Mouse (Mus musculus): ENCODE results near the gene Lin7b. TPM values are rescaled to one million over a fixed set of nuclear protein-coding genes. Genes with fewer than 3 reads are reported as not detected.
"Not testable (repeated sequence)": the region's sequence is repeated elsewhere in the genome, so short reads cannot be mapped to it uniquely, and the experiment has no call there.

The Lin7b gene
- polyA plus RNA-seq, 1 experiment from 2014 or later: 0.96 TPM

- no peak overlapping the region; the same call in 1 of the 2 replicates for H3K9ac ChIP-seq
- no peak for ATAC-seq (replicated peaks; ENCODE audit: low FRiP score)
- no peak overlapping the region for H3K27ac ChIP-seq
- H3K4me3 ChIP-seq (replicated peaks): peak overlapping the region; percentile 45
- 1% methylated on average over 111 of the region's 114 CpGs for WGBS
- peak overlapping the region; percentile 82 for H3K4me2 ChIP-seq
- no peaks in the 10 kb centered on the region for H3K36me3 ChIP-seq
- peaks cover 67% of the 10 kb centered on the region for H3K27me3 ChIP-seq
- H3K9me3 ChIP-seq (replicated peaks): no peaks in the 10 kb centered on the region
- peaks cover 19% of the 10 kb centered on the region for H3K4me1 ChIP-seq
Observed at GRCm38 (mm10) chr7:45406157-45407156, 36.1 kb upstream of the Lin7b start.

GRCm38 (mm10) chr7:45405091-45406075 lies 35.0 kb upstream of the Lin7b start, which contains the start of gene Kcna7:
Gene Kcna7, plus strand, starts transcription at chr7:45405653.
- 11% methylated on average over 28 of the region's 28 CpGs for WGBS

GRCm38 (mm10) chr7:45403532-45404261 lies 33.3 kb upstream of the Lin7b start:
- 46% methylated on average over 6 of the region's 6 CpGs for WGBS
- no peak for ATAC-seq (replicated peaks; ENCODE audit: low FRiP score)
- H3K4me2 ChIP-seq: no peak overlapping the region
- H3K9ac ChIP-seq: no peak overlapping the region
- no peaks in the 10 kb centered on the region for H3K9me3 ChIP-seq (replicated peaks)
- H3K4me1 ChIP-seq: peaks cover 19% of the 10 kb centered on the region
- no peaks in the 10 kb centered on the region for H3K36me3 ChIP-seq
- H3K4me3 ChIP-seq (replicated peaks): no peak overlapping the region
- peaks cover 39% of the 10 kb centered on the region for H3K27me3 ChIP-seq
- no peak overlapping the region for H3K27ac ChIP-seq

More at GRCm38 (mm10) chr7:45405091-45406075, 35.0 kb upstream of the Lin7b start, which contains the start of gene Kcna7:
- Histone ChIP-seq H3K9ac (no peak within 1 kb of the TSS), H3K4me3 (replicated peaks) (peak within 1 kb of the TSS; percentile 45), H3K27me3 (peaks cover 56% of the 10 kb centered on the region), H3K4me2 (peak within 1 kb of the TSS; percentile 82), H3K4me1 (peaks cover 19% of the 10 kb centered on the region), H3K9me3 (replicated peaks) (no peaks in the 10 kb centered on the region), H3K27ac (no peak within 1 kb of the TSS), H3K36me3 (no peaks in the 10 kb centered on the region)
- 0 out of 2 replicates have a peak, but pooled peaks have one; percentile 34 for ATAC-seq (replicated peaks; ENCODE audit: low FRiP score)

GRCm38 (mm10) chr7:45401521-45402085 lies 31.2 kb upstream of the Lin7b start:
- no peaks in the 10 kb centered on the region for H3K9me3 ChIP-seq (replicated peaks)
- peaks cover 16% of the 10 kb centered on the region for H3K4me1 ChIP-seq
- no peak for ATAC-seq (replicated peaks; ENCODE audit: low FRiP score)

GRCm38 (mm10) chr7:45396787-45397186 lies 26.4 kb upstream of the Lin7b start:
- no peak overlapping the region for H3K27ac ChIP-seq
- no peaks in the 10 kb centered on the region for H3K9me3 ChIP-seq (replicated peaks)
- peaks cover 27% of the 10 kb centered on the region for H3K36me3 ChIP-seq
- WGBS: 77% methylated on average over 2 of the region's 2 CpGs
- no peak overlapping the region for H3K9ac ChIP-seq
- no peaks in the 10 kb centered on the region for H3K27me3 ChIP-seq
- ATAC-seq (replicated peaks; ENCODE audit: low FRiP score): no peak
- H3K4me1 ChIP-seq: peaks cover 23% of the 10 kb centered on the region
- no peak overlapping the region for H3K4me2 ChIP-seq
- no peak overlapping the region for H3K4me3 ChIP-seq (replicated peaks)

More at GRCm38 (mm10) chr7:45401521-45402085, 31.2 kb upstream of the Lin7b start:
- Histone ChIP-seq H3K9ac (no peak overlapping the region), H3K4me3 (replicated peaks) (no peak overlapping the region), H3K27ac (no peak overlapping the region), H3K27me3 (peaks cover 18% of the 10 kb centered on the region), H3K4me2 (no peak overlapping the region), H3K36me3 (no peaks in the 10 kb centered on the region)
- 72% methylated on average over 10 of the region's 10 CpGs for WGBS

GRCm38 (mm10) chr7:45396337-45396775 lies 26.0 kb upstream of the Lin7b start:
- Histone ChIP-seq H3K4me1 (peaks cover 23% of the 10 kb centered on the region), H3K27ac (peak overlapping the region; percentile 99), H3K36me3 (peaks cover 31% of the 10 kb centered on the region), H3K4me2 (peak overlapping the region; percentile 73), H3K4me3 (replicated peaks) (peak overlapping the region; percentile 84), H3K9ac (peak overlapping the region; percentile 50; the same call in 1 of the 2 replicates)
- H3K9me3 ChIP-seq (replicated peaks); H3K27me3 ChIP-seq: not testable (repeated sequence)
- WGBS: 4% methylated on average over 3 of the region's 3 CpGs
- 0 out of 2 replicates have a peak, but pooled peaks have one; percentile 20 for ATAC-seq (replicated peaks; ENCODE audit: low FRiP score)

GRCm38 (mm10) chr7:45395578-45396336 lies 25.4 kb upstream of the Lin7b start, which contains the start of gene Snrnp70:
Gene Snrnp70, minus strand, starts transcription at chr7:45395742.
- H3K9me3 ChIP-seq (replicated peaks): no peaks in the 10 kb centered on the region
- H3K36me3 ChIP-seq: peaks cover 37% of the 10 kb centered on the region
- peak within 1 kb of the TSS; percentile 99 for H3K27ac ChIP-seq
- WGBS: under 1% methylated on average over 60 of the region's 60 CpGs
- peaks cover 23% of the 10 kb centered on the region for H3K4me1 ChIP-seq
- ATAC-seq (replicated peaks; ENCODE audit: low FRiP score): peak; percentile 98
- H3K4me2 ChIP-seq: peak within 1 kb of the TSS; percentile 90
- peak within 1 kb of the TSS; percentile 84 for H3K4me3 ChIP-seq (replicated peaks)
- peak within 1 kb of the TSS; percentile 87 for H3K9ac ChIP-seq
- H3K27me3 ChIP-seq: no peaks in the 10 kb centered on the region

- Histone ChIP-seq H3K4me1 (peaks cover 23% of the 10 kb centered on the region), H3K4me3 (replicated peaks) (peak overlapping the region; percentile 84), H3K36me3 (peaks cover 43% of the 10 kb centered on the region), H3K27me3 (no peaks in the 10 kb centered on the region), H3K27ac (peak overlapping the region; percentile 99), H3K9ac (peak overlapping the region; percentile 87), H3K4me2 (peak overlapping the region; percentile 90), H3K9me3 (replicated peaks) (no peaks in the 10 kb centered on the region)
- peak; percentile 84 for ATAC-seq (replicated peaks; ENCODE audit: low FRiP score)
- under 1% methylated on average over 19 of the region's 20 CpGs for WGBS
Observed at GRCm38 (mm10) chr7:45395129-45395541, 24.8 kb upstream of the Lin7b start.

GRCm38 (mm10) chr7:45386077-45386476 lies 15.7 kb upstream of the Lin7b start:
- H3K4me1 ChIP-seq: peaks cover 4% of the 10 kb centered on the region; the same call in 1 of the 2 replicates
- H3K27ac ChIP-seq: no peak overlapping the region
- no peaks in the 10 kb centered on the region for H3K27me3 ChIP-seq
- H3K36me3 ChIP-seq: peaks cover 100% of the 10 kb centered on the region
- H3K4me3 ChIP-seq (replicated peaks): no peak overlapping the region
- WGBS: 87% methylated on average over 3 of the region's 3 CpGs
- H3K9me3 ChIP-seq (replicated peaks): no peaks in the 10 kb centered on the region
- H3K4me2 ChIP-seq: no peak overlapping the region
- no peak overlapping the region for H3K9ac ChIP-seq
- ATAC-seq (replicated peaks; ENCODE audit: low FRiP score): no peak

- H3K4me3 ChIP-seq (replicated peaks): no peak overlapping the region
- 88% methylated on average over 1 of the region's 1 CpGs for WGBS
- no peaks in the 10 kb centered on the region for H3K9me3 ChIP-seq (replicated peaks)
- peaks cover 87% of the 10 kb centered on the region for H3K36me3 ChIP-seq
- no peak overlapping the region for H3K27ac ChIP-seq
- no peak for ATAC-seq (replicated peaks; ENCODE audit: low FRiP score)
- H3K9ac ChIP-seq: no peak overlapping the region
- H3K4me1 ChIP-seq: peaks cover 7% of the 10 kb centered on the region; the same call in 1 of the 2 replicates
- no peak overlapping the region for H3K4me2 ChIP-seq
- no peaks in the 10 kb centered on the region for H3K27me3 ChIP-seq
Observed at GRCm38 (mm10) chr7:45376057-45376456, 5.7 kb upstream of the Lin7b start.
